Mouse (Mus musculus) lung, adult 2 months (tissue): ENCODE measurements around the gene Pitpnm3. TPM values are rescaled to one million over a fixed set of nuclear protein-coding genes. Genes with fewer than 3 reads are reported as not detected.

ENCODE experiments used
- DNase-seq: peaks from one replicate; pipeline ENCODE4 v3.0.0; 2022
- H3K4me1 ChIP-seq: fragments of 200-500 bp; 2 replicates; pipeline ENCODE4 v1.6.1; 2011; ENCODE audit warnings: low read length; ENCODE audit not compliant: control insufficient read depth, insufficient read depth
- H3K4me3 ChIP-seq: fragments of 200-500 bp; replicated peaks from 2 replicates; pipeline ENCODE3; 2011; ENCODE audit warnings: low read depth, mild to moderate bottlenecking, control low read depth, low read length; ENCODE audit errors: extremely low read depth
- CTCF ChIP-seq: fragments of 200-500 bp; IDR thresholded peaks from 2 replicates; pipeline ENCODE4 v1.5.1; 2011; ENCODE audit warnings: mild to moderate bottlenecking, low read length, control low read depth; ENCODE audit not compliant: insufficient read depth
- POLR2A ChIP-seq: fragments of 200-500 bp; IDR thresholded peaks from 2 replicates; pipeline ENCODE4 v1.6.1; 2011; ENCODE audit warnings: low read depth, mild to moderate bottlenecking, control low read depth, low read length, borderline replicate concordance; ENCODE audit errors: extremely low read depth
- WGBS: fragments of 180-500 bp; shearing (Covaris S2); methylation state at CpG from one replicate; pipeline ENCODE4 v1.1.7; 2018; 5-methylcytosine and 5-hydroxymethylcytosine counted together
- polyA plus RNA-seq: library from polyadenylated mRNA; depleted of rRNA; stranded (reverse); fragments of >200 nt; gene quantifications from 2 replicates; pipeline ENCODE4 v1.2.3, GENCODE M21; 2012

Pitpnm3 gene
- polyA plus RNA-seq, 1 experiment = 30.0 TPM

- TF ChIP-seq POLR2A (no peak), CTCF (no peak)
- Histone ChIP-seq H3K4me1 (no peaks in the 10 kb centered on the region), H3K4me3 (no peak overlapping the region)
- 58% methylated on average over 10 of the region's 10 CpGs for WGBS
- DNase-seq = peak; percentile 47
Observed at GRCm38 (mm10) chr11:72142889-72143288, 7.3 kb upstream of the Pitpnm3 start.

DNA sequence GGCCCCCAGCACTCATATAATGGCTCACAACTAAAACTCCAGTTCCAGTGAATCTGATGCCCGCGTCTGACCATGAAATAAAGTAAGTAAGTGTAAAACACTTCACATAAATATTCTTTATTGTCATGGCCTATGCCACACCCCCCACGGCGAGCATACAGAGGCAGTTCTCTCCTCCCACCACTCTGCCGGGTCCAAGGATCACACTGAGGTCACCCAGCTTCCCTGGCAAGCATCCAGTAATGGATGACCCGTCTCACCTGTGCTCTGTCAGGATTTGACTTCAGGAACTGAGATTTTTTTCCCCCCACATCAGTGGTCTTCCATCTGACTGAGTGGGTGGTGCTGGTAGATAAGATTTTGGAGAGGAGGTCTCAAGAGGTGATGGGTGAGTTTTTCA, 4.6 kb upstream of the Pitpnm3 start:
- no peak for TF ChIP-seq CTCF
- no peak for TF ChIP-seq POLR2A
- 53% methylated on average over 6 of the region's 6 CpGs for WGBS
- no peak for DNase-seq
- peaks cover 3% of the 10 kb centered on the region; the same call in 1 of the 2 replicates for H3K4me1 ChIP-seq
- no peak overlapping the region for H3K4me3 ChIP-seq

GRCm38 (mm10) chr11:72136231-72136982, 829 bp upstream of the Pitpnm3 start:
- Histone ChIP-seq H3K4me3 (no peak overlapping the region), H3K4me1 (peaks cover 26% of the 10 kb centered on the region)
- no peak for DNase-seq
- TF ChIP-seq POLR2A = no peak
- TF ChIP-seq CTCF = no peak
- WGBS = 62% methylated on average over 11 of the region's 11 CpGs

DNA sequence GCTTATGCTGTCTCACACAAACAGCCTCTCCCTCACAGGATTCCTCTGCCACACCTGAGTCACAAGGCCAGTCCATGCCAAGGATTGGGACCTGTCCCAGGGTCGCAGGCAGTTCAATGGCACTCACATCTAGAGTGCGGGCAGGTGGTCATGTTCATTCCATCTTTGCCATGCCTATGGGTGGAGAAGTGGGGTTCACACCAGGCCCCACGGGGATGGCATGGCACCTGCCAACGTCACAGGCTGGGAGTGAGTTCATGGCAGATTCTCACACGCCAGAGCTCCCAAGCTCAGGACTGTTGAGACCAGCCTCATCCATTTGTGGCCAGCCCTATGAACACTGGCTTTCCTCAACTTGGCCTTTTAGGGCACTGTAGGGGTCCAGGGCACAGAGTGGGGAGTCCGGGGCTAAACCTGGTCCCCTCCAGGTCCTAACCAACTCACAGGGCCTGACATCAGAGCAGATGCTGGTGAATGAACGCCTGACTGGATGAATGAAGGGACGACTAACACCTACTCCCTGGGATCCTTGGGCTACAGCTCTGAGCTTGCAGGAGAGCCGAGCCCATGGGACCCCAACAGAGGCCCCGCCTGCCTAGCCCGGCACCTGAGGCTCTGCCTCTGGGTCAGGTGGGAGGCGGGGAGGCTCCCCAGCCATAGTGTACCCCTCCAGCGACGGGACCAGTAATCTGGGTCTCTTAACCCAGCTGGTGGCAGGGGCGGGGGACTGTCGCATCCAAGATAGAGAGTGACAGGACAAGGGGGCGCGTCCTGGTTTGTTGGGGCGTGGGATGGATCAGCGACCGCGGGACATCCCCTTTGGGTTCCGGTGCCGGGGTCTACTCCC, 819 bp downstream of the Pitpnm3 start:
- TF ChIP-seq CTCF = no peak
- no peak for TF ChIP-seq POLR2A
- DNase-seq = no peak
- Histone ChIP-seq H3K4me3 (peak overlapping the region; percentile 67), H3K4me1 (peaks cover 39% of the 10 kb centered on the region)
- WGBS = 24% methylated on average over 24 of the region's 24 CpGs

DNA sequence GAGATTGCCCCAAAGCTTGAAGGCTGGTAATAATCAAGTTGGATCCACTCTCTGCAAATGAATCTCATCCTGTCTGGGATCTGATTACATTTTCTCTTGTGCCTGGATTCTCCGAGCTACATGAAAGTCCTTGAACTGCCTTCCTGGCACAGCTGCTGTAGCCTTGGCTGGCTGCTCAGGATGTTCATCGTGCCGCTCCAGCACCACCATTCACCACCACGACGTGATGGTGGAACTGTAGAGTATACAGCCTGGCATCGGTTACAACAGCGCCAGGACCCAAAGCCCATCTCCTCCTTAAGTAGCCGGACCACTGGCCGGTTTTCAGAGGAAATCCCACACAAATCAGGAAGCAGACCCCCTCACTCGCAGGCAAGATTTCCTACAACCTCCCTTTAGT, 2.5 kb downstream of the Pitpnm3 start:
- no peak for TF ChIP-seq CTCF
- no peak for TF ChIP-seq POLR2A
- DNase-seq = no peak
- Histone ChIP-seq H3K4me1 (peaks cover 47% of the 10 kb centered on the region), H3K4me3 (no peak overlapping the region)
- 30% methylated on average over 10 of the region's 10 CpGs for WGBS

DNA sequence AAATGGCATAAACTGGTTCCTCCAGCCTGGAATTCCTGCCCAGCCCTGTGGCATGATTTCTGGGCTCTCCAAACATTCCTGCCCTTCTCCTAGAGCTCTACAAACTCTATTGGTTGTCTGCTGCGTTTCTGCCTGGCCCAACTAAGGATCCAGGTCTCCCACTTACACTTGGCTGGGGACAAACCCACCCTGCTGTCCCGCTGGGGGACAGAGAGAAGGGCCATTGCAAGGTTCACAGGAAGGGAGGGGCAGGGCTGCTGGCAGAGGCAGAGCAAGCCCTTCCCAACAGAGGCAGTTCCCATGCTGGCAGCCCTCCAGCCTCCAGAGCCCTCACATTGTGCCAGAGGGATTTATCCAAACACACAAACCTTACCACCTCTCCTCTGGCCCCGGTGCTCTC, 3.3 kb downstream of the Pitpnm3 start:
- DNase-seq = peak; percentile 81
- Histone ChIP-seq H3K4me1 (peaks cover 47% of the 10 kb centered on the region), H3K4me3 (no peak overlapping the region)
- TF ChIP-seq POLR2A (peak; percentile 18; the same call in 1 of the 2 replicates), CTCF (no peak)
- WGBS = 5% methylated on average over 3 of the region's 3 CpGs

DNA sequence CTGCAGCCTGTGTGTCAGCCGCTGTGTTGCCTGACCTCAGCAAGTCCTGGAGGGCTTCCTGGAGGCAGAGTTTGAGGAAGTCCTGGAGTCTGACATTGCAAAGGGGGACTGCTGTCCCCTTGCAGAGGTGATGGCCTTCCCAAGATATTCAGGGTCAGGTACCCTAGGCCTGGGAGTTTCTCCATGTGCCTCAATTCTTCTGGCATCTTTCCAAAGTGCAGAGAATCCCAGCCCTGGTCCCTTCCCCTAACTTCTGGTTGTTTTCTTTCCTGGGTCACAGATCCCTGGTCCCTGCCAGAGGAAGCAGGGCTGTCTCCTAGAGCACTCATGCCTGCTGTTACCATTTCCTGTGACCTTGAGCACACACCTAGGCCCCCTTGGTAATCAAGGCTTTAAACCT, 3.9 kb downstream of the Pitpnm3 start:
- peaks cover 47% of the 10 kb centered on the region for H3K4me1 ChIP-seq
- H3K4me3 ChIP-seq = no peak overlapping the region
- no peak for DNase-seq
- TF ChIP-seq POLR2A (no peak), CTCF (no peak)
- WGBS = 72% methylated on average over 1 of the region's 1 CpGs

DNA sequence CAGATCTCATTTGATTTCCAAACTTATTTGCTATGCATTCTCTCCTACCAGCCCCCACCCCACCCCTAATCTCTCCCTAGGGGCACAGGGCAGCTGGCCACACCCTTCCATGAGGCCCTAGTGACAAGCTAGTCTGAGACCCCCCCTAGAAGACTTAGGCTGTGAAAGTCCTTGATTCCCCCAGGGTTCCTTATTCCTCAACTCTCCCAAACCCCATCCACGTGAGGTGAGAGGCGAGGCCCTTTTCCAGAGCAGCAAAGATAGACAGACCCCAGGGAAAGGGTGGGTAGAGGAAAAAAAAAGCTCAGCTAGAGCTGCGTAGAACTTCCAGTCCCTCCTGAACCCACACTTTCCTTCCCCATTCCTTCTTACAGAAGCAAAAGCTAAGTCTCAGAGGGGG, 4.7 kb downstream of the Pitpnm3 start:
- TF ChIP-seq CTCF (no peak), POLR2A (no peak)
- 87% methylated on average over 3 of the region's 3 CpGs for WGBS
- no peak for DNase-seq
- Histone ChIP-seq H3K4me1 (peaks cover 44% of the 10 kb centered on the region), H3K4me3 (no peak overlapping the region)

GRCm38 (mm10) chr11:72130472-72130871, 5.1 kb downstream of the Pitpnm3 start:
- no peak overlapping the region for H3K4me3 ChIP-seq
- WGBS = 60% methylated on average over 3 of the region's 3 CpGs

DNA sequence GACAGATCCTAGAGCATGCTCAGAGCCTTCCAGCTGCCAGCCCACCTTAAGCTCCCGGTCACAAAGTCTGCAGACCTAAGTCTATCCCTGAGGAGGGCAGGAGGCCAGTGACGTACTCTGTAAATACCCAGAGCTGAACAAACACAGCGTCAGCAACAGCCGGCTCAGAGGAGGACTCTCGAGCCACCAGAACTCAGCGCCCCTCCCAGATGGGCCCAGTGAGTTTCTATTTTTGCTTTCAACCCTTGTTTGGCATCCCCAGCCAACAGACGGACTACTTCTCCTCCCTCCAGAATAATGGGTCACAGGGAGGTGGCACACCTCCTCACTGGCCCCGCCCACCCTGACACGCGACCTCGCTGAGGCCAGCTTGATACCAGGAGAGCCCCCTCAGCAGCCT, 5.6 kb downstream of the Pitpnm3 start:
- WGBS = 8% methylated on average over 11 of the region's 11 CpGs
- no peak overlapping the region for H3K4me3 ChIP-seq
- DNase-seq = peak; percentile 74

More at GRCm38 (mm10) chr11:72130472-72130871, 5.1 kb downstream of the Pitpnm3 start:
- peaks cover 44% of the 10 kb centered on the region for H3K4me1 ChIP-seq
- DNase-seq = no peak
- TF ChIP-seq CTCF (no peak), POLR2A (no peak)

More for the DNA sequence above, 5.6 kb downstream of the Pitpnm3 start:
- 0 out of 2 replicates have a peak, but pooled peaks have one; percentile 5 for TF ChIP-seq POLR2A
- no peak for TF ChIP-seq CTCF
- peaks cover 42% of the 10 kb centered on the region for H3K4me1 ChIP-seq
